Mouse (Mus musculus): ENCODE data around the gene Hoxd8. TPM values are rescaled to one million over a fixed set of nuclear protein-coding genes. Genes with fewer than 3 reads are reported as not detected.

The Hoxd8 gene
- total RNA-seq, 2 experiments from 2014 or later: 1.1 to 1.3 TPM

DNA sequence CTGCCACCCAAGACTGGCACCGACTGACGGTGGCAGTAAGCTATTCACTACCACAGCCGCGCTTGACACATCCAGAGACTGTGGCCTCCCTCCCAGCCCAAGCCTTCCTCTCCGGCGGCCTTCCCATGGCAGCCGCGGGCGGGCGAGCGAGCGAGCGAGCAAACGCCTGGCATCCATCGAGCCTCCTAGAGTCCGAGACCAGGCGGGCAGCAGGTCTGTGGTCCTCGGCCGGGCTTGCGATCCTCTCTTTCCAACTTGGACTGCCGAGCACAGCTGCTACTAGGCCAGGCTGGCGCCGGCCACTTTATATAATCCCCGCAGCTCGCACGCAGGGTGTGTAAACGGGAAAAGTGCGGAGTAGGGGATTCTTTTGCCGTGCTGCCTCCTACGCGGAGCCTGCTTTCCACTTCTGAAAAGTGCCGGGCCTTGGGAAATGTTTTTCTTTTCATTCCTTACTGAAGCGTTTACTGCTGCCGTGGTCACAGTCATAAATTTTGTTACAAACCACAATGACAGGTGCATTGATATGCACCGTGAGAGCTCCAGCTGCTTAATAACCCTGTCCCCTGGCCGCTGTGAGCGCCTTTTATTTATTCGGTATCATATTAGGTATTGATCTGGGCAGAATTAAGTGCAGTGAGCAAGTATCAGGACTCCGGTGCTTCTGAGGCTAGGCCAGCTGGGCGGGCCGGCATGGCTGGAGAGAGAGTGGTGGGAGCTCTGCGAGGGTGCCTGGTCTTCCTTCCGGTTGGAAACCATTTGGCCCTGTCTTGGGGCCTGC lies 36.1 kb downstream of the Hoxd8 start:
- no peak for DNase-seq
- intact Hi-C loops (cut with DNase I): no loop called here

GRCm38 (mm10) chr2:74741252-74741978 lies 37.0 kb downstream of the Hoxd8 start:
- no peak for DNase-seq
- intact Hi-C loops (cut with DNase I): no loop called here

- DNase-seq: no peak
- intact Hi-C loops (cut with DNase I): no loop called here
Observed at GRCm38 (mm10) chr2:74741979-74742277, 37.5 kb downstream of the Hoxd8 start.

DNA sequence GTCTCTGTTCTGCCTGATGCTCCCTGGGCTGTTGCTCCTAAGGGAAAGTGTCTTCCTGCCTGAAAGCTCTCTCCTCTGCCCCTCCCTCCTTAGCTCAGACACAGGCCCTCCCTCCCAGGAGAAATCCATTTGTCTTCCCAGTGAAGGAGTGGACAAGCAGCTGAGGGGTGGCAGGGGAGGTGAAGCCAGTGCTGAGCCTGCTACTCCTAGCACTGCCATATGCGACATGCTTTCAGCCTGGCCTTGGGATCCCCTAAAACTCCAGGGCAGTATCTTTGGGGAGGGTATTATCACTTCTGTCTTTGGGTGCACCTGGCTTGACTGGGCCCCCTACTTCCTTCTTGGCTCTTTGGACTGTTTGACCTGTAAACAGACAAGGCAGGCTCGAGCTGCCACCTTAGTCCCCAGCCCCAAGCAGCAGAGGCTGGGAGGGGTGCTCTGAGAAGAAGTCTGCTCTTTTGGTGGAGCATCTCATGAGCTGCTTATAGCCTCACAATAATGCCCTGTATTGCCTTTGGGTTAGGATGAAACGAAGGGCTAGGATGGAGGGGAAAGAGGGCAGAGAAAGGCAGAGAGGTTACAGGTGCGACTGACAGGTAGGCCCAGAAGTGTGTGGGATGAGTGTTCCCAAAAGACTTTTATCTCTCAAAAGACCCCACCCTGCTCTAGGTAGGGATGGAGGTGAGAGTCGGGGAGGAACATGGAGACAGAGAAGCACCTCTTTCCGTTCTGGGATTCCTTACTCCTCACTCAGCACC lies 41.3 kb downstream of the Hoxd8 start:
- DNase-seq: no peak
- intact Hi-C loops (cut with DNase I): no loop called here

DNA sequence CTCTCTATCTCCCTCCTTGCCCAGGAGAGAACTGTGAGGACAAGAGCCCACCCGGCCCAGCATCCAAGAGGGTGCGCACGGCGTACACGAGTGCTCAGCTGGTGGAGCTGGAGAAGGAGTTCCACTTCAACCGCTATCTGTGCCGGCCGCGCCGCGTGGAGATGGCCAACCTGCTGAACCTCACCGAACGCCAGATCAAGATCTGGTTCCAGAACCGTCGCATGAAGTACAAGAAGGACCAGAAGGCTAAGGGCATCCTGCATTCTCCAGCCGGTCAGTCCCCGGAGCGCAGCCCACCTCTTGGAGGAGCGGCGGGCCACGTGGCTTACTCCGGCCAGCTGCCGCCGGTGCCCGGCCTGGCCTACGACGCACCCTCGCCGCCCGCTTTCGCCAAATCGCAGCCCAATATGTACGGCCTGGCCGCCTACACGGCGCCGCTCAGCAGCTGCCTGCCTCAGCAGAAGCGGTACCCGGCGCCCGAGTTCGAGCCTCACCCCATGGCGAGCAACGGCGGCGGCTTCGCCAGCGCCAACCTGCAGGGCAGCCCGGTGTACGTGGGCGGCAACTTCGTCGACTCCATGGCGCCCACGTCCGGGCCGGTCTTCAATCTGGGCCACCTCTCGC lies 42.0 kb downstream of the Hoxd8 start:
- no peak for DNase-seq
- intact Hi-C loops (cut with DNase I): no loop called here

DNA sequence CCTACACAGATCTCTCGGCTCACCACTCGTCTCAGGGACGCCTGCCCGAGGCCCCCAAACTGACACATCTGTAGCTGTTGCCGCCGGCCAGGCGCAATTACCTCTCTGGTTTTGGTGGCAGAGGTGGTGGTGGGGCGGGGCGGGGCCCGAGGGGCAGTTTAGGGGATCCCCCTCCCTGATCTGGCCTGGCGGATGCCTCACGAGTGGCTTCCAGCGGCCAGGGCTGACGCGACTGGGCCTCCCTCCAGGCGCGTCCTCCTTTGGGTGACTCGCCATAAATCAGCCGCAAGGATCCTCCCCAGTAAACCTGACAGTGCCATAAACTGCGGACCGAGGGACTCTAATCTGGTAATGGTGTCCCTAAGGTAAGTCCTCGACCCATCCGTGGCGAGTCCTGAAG lies 42.6 kb downstream of the Hoxd8 start:
- intact Hi-C loops (cut with DNase I): no loop called here

DNA sequence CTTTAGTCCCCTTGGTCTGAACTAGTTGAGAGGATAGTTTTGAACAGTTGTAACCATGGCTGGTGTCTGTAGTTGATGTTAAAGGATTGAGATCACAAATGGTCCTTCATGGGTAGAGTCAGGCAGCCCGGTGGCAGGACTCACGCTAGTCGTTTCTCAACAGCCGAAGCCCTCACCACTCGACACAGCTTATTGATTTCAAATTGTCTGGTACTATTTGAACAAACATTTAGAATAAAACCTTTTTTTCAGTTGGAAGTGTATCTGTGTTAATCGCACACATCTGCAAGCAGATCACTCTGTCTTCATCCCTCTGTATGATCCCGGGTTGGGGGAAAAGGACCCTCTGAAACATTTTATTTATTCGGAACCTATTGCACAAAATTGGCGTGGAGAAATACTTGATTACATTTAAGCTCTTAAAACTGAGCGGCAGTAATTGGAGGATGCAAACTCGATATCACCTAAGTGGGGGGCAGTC lies 43.3 kb downstream of the Hoxd8 start:
- intact Hi-C loops (cut with DNase I): no loop called here
- no peak for DNase-seq

More for the DNA sequence above, 42.6 kb downstream of the Hoxd8 start:
- DNase-seq: no peak

GRCm38 (mm10) chr2:74748436-74748995 lies 44.1 kb downstream of the Hoxd8 start:
- no peak for DNase-seq
- intact Hi-C loops (cut with DNase I): no loop called here

DNA sequence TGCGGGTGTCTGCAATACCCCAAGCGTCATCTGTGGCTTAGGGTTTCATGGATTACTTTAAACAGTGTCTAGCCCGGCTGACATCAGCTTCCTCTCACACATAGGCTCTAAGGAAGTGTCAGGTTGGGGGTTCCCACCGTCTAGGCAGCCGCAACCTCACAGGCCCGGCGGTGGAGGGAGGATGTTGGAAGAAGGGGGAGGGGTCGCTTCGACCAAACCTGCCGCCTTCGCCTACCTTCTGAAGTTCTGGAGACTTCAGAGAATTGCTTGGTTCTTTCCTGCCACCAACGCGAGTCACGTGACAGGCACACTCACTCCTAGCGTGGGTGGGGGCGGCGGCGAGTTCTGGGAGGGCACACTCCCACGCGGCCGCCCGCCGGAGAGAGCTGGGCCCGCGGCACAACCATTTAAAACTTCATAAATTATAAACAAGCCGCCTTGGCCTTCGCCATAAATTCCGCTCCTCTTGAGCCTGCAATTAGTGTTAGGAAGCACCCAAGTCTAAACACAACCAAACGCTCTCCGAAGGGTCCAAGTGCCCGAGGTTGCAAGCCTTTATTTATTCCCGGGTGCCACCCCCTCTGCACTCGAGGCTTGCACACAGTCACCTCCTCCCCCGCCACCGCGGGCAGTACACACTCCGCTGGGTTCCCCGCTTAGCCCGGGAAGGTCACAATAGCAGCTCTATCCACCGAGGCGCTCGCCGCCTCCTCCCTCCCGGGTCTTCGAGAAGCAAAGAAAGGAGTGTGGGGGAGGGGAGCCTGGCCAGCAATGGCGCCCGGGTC lies 45.1 kb downstream of the Hoxd8 start:
- no peak for DNase-seq
- intact Hi-C loops (cut with DNase I): no loop called here

DNA sequence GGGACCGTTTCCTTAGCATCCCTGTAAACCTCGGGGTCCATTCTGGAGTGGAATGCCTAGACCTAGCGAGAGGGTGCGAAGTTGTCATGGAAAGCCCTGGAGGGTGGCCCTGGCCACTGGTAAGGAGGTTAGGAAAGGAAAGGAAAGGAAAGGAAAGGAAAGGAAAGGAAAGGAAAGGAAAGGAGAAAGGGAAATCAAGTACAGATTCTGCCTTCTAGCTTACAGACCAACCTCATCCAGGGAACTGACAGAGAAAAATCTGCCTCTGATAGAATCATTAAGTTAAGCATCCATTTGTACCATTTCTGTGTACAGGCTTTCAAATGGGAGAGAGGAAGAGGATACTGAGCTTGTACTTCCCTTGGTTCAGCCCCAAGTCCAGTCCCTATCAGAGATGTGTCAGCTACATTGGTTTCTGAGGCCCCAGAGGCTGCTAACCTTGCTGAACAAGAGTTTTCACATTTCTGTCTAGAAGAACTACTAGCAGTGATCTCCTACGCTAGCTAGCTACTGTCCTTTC lies 46.4 kb downstream of the Hoxd8 start:
- DNase-seq: no peak

GRCm38 (mm10) chr2:74751861-74752260 lies 47.4 kb downstream of the Hoxd8 start:
- intact Hi-C loops (cut with DNase I): no loop called here
- DNase-seq: no peak

More for the DNA sequence above, 46.4 kb downstream of the Hoxd8 start:
- intact Hi-C loops (cut with DNase I): no loop called here

GRCm38 (mm10) chr2:74752431-74753174 lies 48.2 kb downstream of the Hoxd8 start:
- intact Hi-C loops (cut with DNase I): no loop called here
- no peak for DNase-seq

- intact Hi-C loops (cut with DNase I): no loop called here
- no peak for DNase-seq
Observed at GRCm38 (mm10) chr2:74753175-74753523, 48.7 kb downstream of the Hoxd8 start.

GRCm38 (mm10) chr2:74753711-74754110 lies 49.3 kb downstream of the Hoxd8 start:
- intact Hi-C loops (cut with DNase I): no loop called here
- DNase-seq: no peak

Small RNA genes lying within 50 kb of the gene (microRNA-seq; reads per million reads assigned to microRNA genes)
- gene Gm44463 (ENCODE audit: borderline number of aligned reads in 2 of 2): 0 reads per million in 2 experiments
- 937 to 1,555 reads per million in 2 experiments for gene Mir10b (ENCODE audit: borderline number of aligned reads in 2 of 2)

Other genes with a start within 250 kb of the Hoxd8 start
- gene Lnpk, start 125.2 kb upstream of the Hoxd8 start, total RNA-seq (2021): 10 to 100 TPM; 19.4 to 19.9 TPM
- gene Evx2, start 45.1 kb upstream of the Hoxd8 start, total RNA-seq (2021): not detected
- not detected for gene Hoxd13, start 36.3 kb upstream of the Hoxd8 start, total RNA-seq (2021)
- not detected for gene Hoxd12, start 29.6 kb upstream of the Hoxd8 start, total RNA-seq (2021)
- not detected for gene Hoxd11, start 25.1 kb upstream of the Hoxd8 start, total RNA-seq (2021)
- under 1 TPM in 1 of 2 experiments, not detected in 1; 0.22 TPM for gene Hoxd10, start 12.7 kb upstream of the Hoxd8 start, total RNA-seq (2021)
- gene Hoxd9, start 6.9 kb upstream of the Hoxd8 start, total RNA-seq (2021): under 1 TPM; 0.36 to 0.41 TPM
- gene Hoxd3, start 7.3 kb downstream of the Hoxd8 start, total RNA-seq (2021): not detected
- gene Hoxd4, start 7.3 kb downstream of the Hoxd8 start, total RNA-seq (2021): under 1 TPM; 0.19 to 0.28 TPM
- gene Gm28230, start 22.1 kb downstream of the Hoxd8 start, total RNA-seq (2021): not detected
- gene Hoxd1, start 58.4 kb downstream of the Hoxd8 start, total RNA-seq (2021): not detected
- 100 to 1,000 TPM; 115 to 121 TPM for gene Mtx2, start 121.2 kb downstream of the Hoxd8 start, total RNA-seq (2021)